Mouse (Mus musculus) embryonic fibroblast, embryonic 13.5 days (primary cell): ENCODE results near the gene H2afz. TPM values are rescaled to one million over a fixed set of nuclear protein-coding genes. Genes with fewer than 3 reads are reported as not detected.
"Not testable (repeated sequence)": the region's sequence is repeated elsewhere in the genome, so short reads cannot be mapped to it uniquely, and the experiment has no call there.

Experiments
- H3K27ac ChIP-seq: 2 replicates; pipeline ENCODE4 v1.5.1; 2012; ENCODE audit warnings: low read length, control low read depth, inconsistent platforms; ENCODE audit not compliant: insufficient read depth
- H3K4me1 ChIP-seq: 2 replicates; pipeline ENCODE4 v1.6.1; 2011; ENCODE audit warnings: low read length; ENCODE audit not compliant: control insufficient read depth, insufficient read depth
- H3K4me3 ChIP-seq: 2 replicates; pipeline ENCODE4 v1.5.1; 2011; ENCODE audit warnings: mild to moderate bottlenecking, control low read depth, low read length; ENCODE audit not compliant: insufficient read depth
- CTCF ChIP-seq: IDR thresholded peaks from 2 replicates; pipeline ENCODE4 v1.5.1; 2011; ENCODE audit warnings: mild to moderate bottlenecking, control low read depth, low read length, moderate library complexity, borderline replicate concordance; ENCODE audit not compliant: insufficient read depth
- POLR2A ChIP-seq: IDR thresholded peaks from 2 replicates; pipeline ENCODE4 v1.6.1; 2011; ENCODE audit warnings: low read depth, mild to moderate bottlenecking, control low read depth, low read length, moderate library complexity
- polyA plus RNA-seq: library from polyadenylated mRNA; stranded (reverse); fragments of >200 nt; gene quantifications from 2 replicates; pipeline ENCODE4 v1.2.4, GENCODE M21; 2011; ENCODE audit warnings: low read depth; ENCODE audit not compliant: missing spikeins, insufficient read length

Gene H2afz
- polyA plus RNA-seq, 1 experiment = 311 TPM

DNA sequence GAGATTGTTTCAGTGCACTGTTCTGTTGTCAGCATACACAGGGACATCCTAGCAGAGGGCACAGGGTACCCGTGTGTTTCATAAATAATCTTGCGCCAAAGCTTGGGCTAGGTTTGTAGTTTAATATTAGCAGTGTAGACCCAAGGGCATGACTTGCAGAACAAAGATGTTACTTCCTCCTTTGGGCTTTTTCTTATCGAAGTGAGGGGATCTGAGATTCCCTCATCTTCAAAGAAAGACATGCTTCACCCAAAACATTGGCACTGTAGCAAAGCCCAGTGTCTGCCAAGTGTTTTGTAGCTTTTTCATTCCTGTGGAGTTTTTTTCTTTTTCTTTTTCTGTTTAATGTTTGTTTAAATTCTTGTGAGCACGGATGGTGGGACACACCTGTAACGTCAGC lies 33.4 kb downstream of the H2afz start:
- peaks cover 2% of the 10 kb centered on the region; the same call in 1 of the 2 replicates for H3K4me1 ChIP-seq
- H3K4me3 ChIP-seq = no peak overlapping the region
- TF ChIP-seq POLR2A (no peak), CTCF (no peak)
- H3K27ac ChIP-seq = no peak overlapping the region

- peaks cover 2% of the 10 kb centered on the region; the same call in 1 of the 2 replicates for H3K4me1 ChIP-seq
- no peak overlapping the region for H3K27ac ChIP-seq
- no peak overlapping the region for H3K4me3 ChIP-seq
- TF ChIP-seq CTCF = no peak
- no peak for TF ChIP-seq POLR2A
These were observed 35.9 kb downstream of the H2afz start for GRCm38 (mm10) chr3:137900149-137900548.

- Histone ChIP-seq H3K27ac (no peak overlapping the region), H3K4me3 (no peak overlapping the region), H3K4me1 (no peaks in the 10 kb centered on the region)
- no peak for TF ChIP-seq POLR2A
These were observed 48.8 kb downstream of the H2afz start for GRCm38 (mm10) chr3:137913093-137913492.

DNA sequence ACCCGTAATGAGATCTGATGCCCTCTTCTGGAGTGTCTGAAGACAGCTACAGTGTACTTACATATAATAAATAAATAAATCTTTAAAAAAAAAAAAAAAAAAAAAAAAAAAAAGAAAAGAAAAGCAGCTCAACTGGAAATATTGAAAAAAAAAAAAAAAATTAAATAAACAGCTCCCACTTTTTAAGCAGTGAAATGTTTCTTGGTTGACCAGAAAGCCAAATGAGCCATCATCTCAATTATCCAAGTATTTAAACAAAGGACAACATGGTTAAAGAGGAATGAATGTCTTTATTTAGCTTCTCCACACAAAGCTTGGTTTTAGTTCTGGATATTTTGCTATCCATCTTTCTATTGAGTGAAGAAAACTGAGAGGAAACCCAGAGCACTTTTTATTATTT lies 50.3 kb downstream of the H2afz start:
- not testable (repeated sequence) for H3K4me3 ChIP-seq, H3K4me1 ChIP-seq, H3K27ac ChIP-seq

Other genes with a start within 250 kb of the H2afz start
- gene Ddit4l, start 242.9 kb upstream of the H2afz start, polyA plus RNA-seq = 27.7 and 31.1 TPM in 2 replicates
- not detected in 2 replicates for gene Gm21962, start 193.0 kb upstream of the H2afz start, polyA plus RNA-seq
- 16.2 and 16.4 TPM in 2 replicates for gene Dnajb14, start 3.2 kb downstream of the H2afz start, polyA plus RNA-seq
- gene Lamtor3, start 54.0 kb downstream of the H2afz start, polyA plus RNA-seq = 67.2 and 73.9 TPM in 2 replicates
- 15.4 and 15.6 TPM in 2 replicates for gene Dapp1, start 117.1 kb downstream of the H2afz start, polyA plus RNA-seq
- gene 1110002E22Rik, start 200.6 kb downstream of the H2afz start, polyA plus RNA-seq = 0.09 and 0.37 TPM in 2 replicates
- gene Gm5105, start 202.9 kb downstream of the H2afz start, polyA plus RNA-seq = not detected in 2 replicates